Mouse (Mus musculus): ENCODE results near the gene Mrps6. TPM values are rescaled to one million over a fixed set of nuclear protein-coding genes. Genes with fewer than 3 reads are reported as not detected.

Gene Mrps6
- polyA plus RNA-seq, 1 experiment: 323 TPM

DNA sequence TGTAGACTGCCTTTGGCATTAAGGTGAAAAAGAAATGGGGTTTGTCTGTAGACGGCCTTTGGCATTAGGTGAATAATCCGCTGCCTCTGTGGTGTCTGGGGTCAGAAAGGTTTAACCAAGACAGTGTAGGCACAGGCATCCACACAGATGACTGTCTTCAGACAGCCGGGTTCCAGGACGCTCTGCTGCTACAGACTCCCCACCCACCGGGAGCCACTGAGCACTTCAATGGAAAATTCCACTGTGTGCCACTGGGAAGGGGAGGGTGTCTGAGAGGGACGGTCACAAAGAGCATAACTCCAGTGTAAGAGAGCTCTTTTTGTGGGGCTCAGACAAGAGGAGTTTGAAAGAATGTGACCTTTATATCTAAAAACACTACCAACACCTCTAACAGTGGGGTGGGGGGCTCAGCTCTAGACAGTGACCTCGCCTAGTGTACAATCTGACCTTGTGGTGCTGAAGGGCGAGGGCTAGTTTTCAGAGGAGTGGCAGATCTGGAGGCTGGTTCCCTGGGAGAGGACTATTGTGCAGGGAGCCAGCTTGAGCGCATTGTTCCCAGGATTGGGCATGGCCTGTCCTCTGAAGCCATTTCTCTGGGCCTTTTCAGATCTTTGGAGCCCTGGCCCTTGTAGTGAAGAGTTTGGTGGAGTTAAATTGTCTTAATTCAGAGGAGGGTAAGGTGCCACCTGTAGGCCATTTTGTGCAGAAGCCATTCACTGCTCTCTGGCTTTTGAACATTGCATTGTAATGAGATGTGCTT is 45.7 kb downstream of the Mrps6 start:
- H3K79me2 ChIP-seq (ENCODE audit: control insufficient read depth, insufficient read depth): peaks cover 100% of the 10 kb centered on the region
- TF ChIP-seq MYOG (IDR thresholded peaks at IDR 0.05; ENCODE audit: control insufficient read depth, extremely low read depth, insufficient read length): no peak
- TF ChIP-seq FOSL1 (IDR thresholded peaks at IDR 0.05; ENCODE audit: insufficient read depth, low read length, poor library complexity, severe bottlenecking): no peak
- TF ChIP-seq MAX (IDR thresholded peaks at IDR 0.05): no peak
- no peak for TF ChIP-seq CTCF (IDR thresholded peaks at IDR 0.05; ENCODE audit: control insufficient read depth, insufficient read depth, insufficient read length)
- no peak for TF ChIP-seq MYOD1 (IDR thresholded peaks at IDR 0.05; ENCODE audit: control insufficient read depth, insufficient read length, low read depth)
- no peak for TF ChIP-seq USF1 (IDR thresholded peaks at IDR 0.05; ENCODE audit: low read depth)
- TF ChIP-seq CEBPB (IDR thresholded peaks at IDR 0.05; ENCODE audit: low read depth): no peak
- H3K4me3 ChIP-seq (ENCODE audit: insufficient read depth, poor library complexity, severe bottlenecking): no peak overlapping the region
- no peaks in the 10 kb centered on the region for H3K27me3 ChIP-seq (ENCODE audit: control insufficient read depth, insufficient read depth, insufficient read length)
- H3K79me3 ChIP-seq (ENCODE audit: low read depth): peaks cover 66% of the 10 kb centered on the region
- H3K36me3 ChIP-seq (ENCODE audit: control insufficient read depth, insufficient read depth): peaks cover 60% of the 10 kb centered on the region
- no peak overlapping the region for H3ac ChIP-seq (ENCODE audit: control insufficient read depth, insufficient read length, low read depth)

GRCm38 (mm10) chr16:92104332-92104590 is 46.2 kb downstream of the Mrps6 start:
- Histone ChIP-seq H3K79me2 (ENCODE audit: control insufficient read depth, insufficient read depth) (peaks cover 100% of the 10 kb centered on the region), H3K4me3 (ENCODE audit: insufficient read depth, poor library complexity, severe bottlenecking) (no peak overlapping the region), H3K27me3 (ENCODE audit: control insufficient read depth, insufficient read depth, insufficient read length) (no peaks in the 10 kb centered on the region), H3ac (ENCODE audit: control insufficient read depth, insufficient read length, low read depth) (no peak overlapping the region), H3K36me3 (ENCODE audit: control insufficient read depth, insufficient read depth) (peaks cover 55% of the 10 kb centered on the region), H3K79me3 (ENCODE audit: low read depth) (peaks cover 66% of the 10 kb centered on the region)
- no peak for TF ChIP-seq MYOD1 (IDR thresholded peaks at IDR 0.05; ENCODE audit: control insufficient read depth, insufficient read length, low read depth)
- TF ChIP-seq CEBPB (IDR thresholded peaks at IDR 0.05; ENCODE audit: low read depth): no peak
- TF ChIP-seq USF1 (IDR thresholded peaks at IDR 0.05; ENCODE audit: low read depth): no peak
- TF ChIP-seq MAX (IDR thresholded peaks at IDR 0.05): no peak
- TF ChIP-seq MYOG (IDR thresholded peaks at IDR 0.05; ENCODE audit: control insufficient read depth, extremely low read depth, insufficient read length): no peak
- no peak for TF ChIP-seq CTCF (IDR thresholded peaks at IDR 0.05; ENCODE audit: control insufficient read depth, insufficient read depth, insufficient read length)
- TF ChIP-seq FOSL1 (IDR thresholded peaks at IDR 0.05; ENCODE audit: insufficient read depth, low read length, poor library complexity, severe bottlenecking): no peak

- Histone ChIP-seq H3K79me3 (ENCODE audit: low read depth) (peaks cover 73% of the 10 kb centered on the region), H3K4me3 (ENCODE audit: insufficient read depth, poor library complexity, severe bottlenecking) (no peak overlapping the region), H3K27me3 (ENCODE audit: control insufficient read depth, insufficient read depth, insufficient read length) (no peaks in the 10 kb centered on the region), H3K36me3 (ENCODE audit: control insufficient read depth, insufficient read depth) (peaks cover 48% of the 10 kb centered on the region), H3K79me2 (ENCODE audit: control insufficient read depth, insufficient read depth) (peaks cover 100% of the 10 kb centered on the region), H3ac (ENCODE audit: control insufficient read depth, insufficient read length, low read depth) (no peak overlapping the region)
- no peak for TF ChIP-seq CTCF (IDR thresholded peaks at IDR 0.05; ENCODE audit: control insufficient read depth, insufficient read depth, insufficient read length)
- TF ChIP-seq FOSL1 (IDR thresholded peaks at IDR 0.05; ENCODE audit: insufficient read depth, low read length, poor library complexity, severe bottlenecking): no peak
- no peak for TF ChIP-seq MAX (IDR thresholded peaks at IDR 0.05)
- TF ChIP-seq CEBPB (IDR thresholded peaks at IDR 0.05; ENCODE audit: low read depth): no peak
- no peak for TF ChIP-seq MYOG (IDR thresholded peaks at IDR 0.05; ENCODE audit: control insufficient read depth, extremely low read depth, insufficient read length)
- no peak for TF ChIP-seq MYOD1 (IDR thresholded peaks at IDR 0.05; ENCODE audit: control insufficient read depth, insufficient read length, low read depth)
- TF ChIP-seq USF1 (IDR thresholded peaks at IDR 0.05; ENCODE audit: low read depth): no peak
Measured at GRCm38 (mm10) chr16:92104951-92105350, 46.9 kb downstream of the Mrps6 start.

- H3K79me3 ChIP-seq (ENCODE audit: low read depth): peaks cover 78% of the 10 kb centered on the region
- H3K79me2 ChIP-seq (ENCODE audit: control insufficient read depth, insufficient read depth): peaks cover 100% of the 10 kb centered on the region
- H3K36me3 ChIP-seq (ENCODE audit: control insufficient read depth, insufficient read depth): peaks cover 46% of the 10 kb centered on the region
- TF ChIP-seq CEBPB (IDR thresholded peaks at IDR 0.05; ENCODE audit: low read depth): no peak
- TF ChIP-seq MYOG (IDR thresholded peaks at IDR 0.05; ENCODE audit: control insufficient read depth, extremely low read depth, insufficient read length): no peak
- no peak for TF ChIP-seq CTCF (IDR thresholded peaks at IDR 0.05; ENCODE audit: control insufficient read depth, insufficient read depth, insufficient read length)
- no peak for TF ChIP-seq MAX (IDR thresholded peaks at IDR 0.05)
- no peak for TF ChIP-seq FOSL1 (IDR thresholded peaks at IDR 0.05; ENCODE audit: insufficient read depth, low read length, poor library complexity, severe bottlenecking)
- no peak for TF ChIP-seq USF1 (IDR thresholded peaks at IDR 0.05; ENCODE audit: low read depth)
- no peak for TF ChIP-seq MYOD1 (IDR thresholded peaks at IDR 0.05; ENCODE audit: control insufficient read depth, insufficient read length, low read depth)
- H3ac ChIP-seq (ENCODE audit: control insufficient read depth, insufficient read length, low read depth): no peak overlapping the region
- no peaks in the 10 kb centered on the region for H3K27me3 ChIP-seq (ENCODE audit: control insufficient read depth, insufficient read depth, insufficient read length)
- no peak overlapping the region for H3K4me3 ChIP-seq (ENCODE audit: insufficient read depth, poor library complexity, severe bottlenecking)
Measured at GRCm38 (mm10) chr16:92105631-92106030, 47.6 kb downstream of the Mrps6 start.

DNA sequence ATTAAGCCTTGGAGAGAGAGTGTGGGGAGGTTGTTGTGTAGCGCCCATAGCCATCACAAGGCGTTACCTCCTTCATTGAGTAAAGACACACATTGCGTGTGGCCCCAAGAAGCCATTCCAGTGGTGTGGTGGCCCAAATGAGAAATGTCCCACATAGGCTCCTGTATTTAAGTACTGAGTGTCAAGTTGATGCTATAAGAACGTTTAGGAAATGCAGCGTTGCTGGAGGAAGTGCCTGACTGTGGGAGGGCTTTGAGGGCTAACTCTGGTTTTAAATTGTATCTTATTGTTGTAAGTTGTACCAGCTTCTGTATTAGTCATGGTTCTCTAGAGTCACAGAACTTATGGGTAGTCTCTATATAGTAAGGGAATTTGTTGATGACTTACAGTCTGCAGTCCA is 49.3 kb downstream of the Mrps6 start:
- Histone ChIP-seq H3ac (ENCODE audit: control insufficient read depth, insufficient read length, low read depth) (no peak overlapping the region), H3K36me3 (ENCODE audit: control insufficient read depth, insufficient read depth) (peaks cover 46% of the 10 kb centered on the region), H3K27me3 (ENCODE audit: control insufficient read depth, insufficient read depth, insufficient read length) (no peaks in the 10 kb centered on the region), H3K79me3 (ENCODE audit: low read depth) (peaks cover 69% of the 10 kb centered on the region), H3K79me2 (ENCODE audit: control insufficient read depth, insufficient read depth) (peaks cover 100% of the 10 kb centered on the region), H3K4me3 (ENCODE audit: insufficient read depth, poor library complexity, severe bottlenecking) (no peak overlapping the region)
- TF ChIP-seq MAX (IDR thresholded peaks at IDR 0.05) (no peak), MYOG (IDR thresholded peaks at IDR 0.05; ENCODE audit: control insufficient read depth, extremely low read depth, insufficient read length) (no peak), CEBPB (IDR thresholded peaks at IDR 0.05; ENCODE audit: low read depth) (no peak), USF1 (IDR thresholded peaks at IDR 0.05; ENCODE audit: low read depth) (no peak), CTCF (IDR thresholded peaks at IDR 0.05; ENCODE audit: control insufficient read depth, insufficient read depth, insufficient read length) (no peak), MYOD1 (IDR thresholded peaks at IDR 0.05; ENCODE audit: control insufficient read depth, insufficient read length, low read depth) (no peak), FOSL1 (IDR thresholded peaks at IDR 0.05; ENCODE audit: insufficient read depth, low read length, poor library complexity, severe bottlenecking) (no peak)
